9 mouse cellular contexts compared by ENCODE assay signal in genomic region chr15:81448463-81448862, GRCm38 (mm10). TPM values are rescaled to one million over a fixed set of nuclear protein-coding genes. Genes with fewer than 3 reads are reported as not detected.
A peak's percentile ranks its signal among the peaks of the same experiment; 100 is the strongest.
DNase-seq lines count a peak whose midpoint lies in the region; ATAC-seq and TF ChIP-seq lines count a peak whose summit lies in the region.
"Had no signal": no experiment of that assay in that cellular context is flagged by ENCODE, and none has a peak within 500 bp of the region (broad histone marks: within the 10 kb centered on the region; RNA-seq: fewer than 3 reads in every experiment).

No protein-coding gene starts in this region.

- no peak overlapping the region for H3K4me2 ChIP-seq in midbrain, embryonic 13.5 days (replicated peaks)
- H3K4me2 ChIP-seq: limb, embryonic 13.5 days had no signal

- peaks cover 31% of the 10 kb centered on the region for H3K36me3 ChIP-seq in midbrain, embryonic 13.5 days

- peak; percentile 65; the same call in 1 of the 2 replicates for ATAC-seq in midbrain, embryonic 13.5 days

- H3K9me3 ChIP-seq in midbrain, embryonic 13.5 days = no peaks in the 10 kb centered on the region
- H3K9me3 ChIP-seq: limb, embryonic 13.5 days had no signal

- DNase-seq in gastrocnemius, adult 18-20 months (ENCODE audit: low spot score) = peak; percentile 81
- DNase-seq in gastrocnemius, postnatal 25 days = no peak
- DNase-seq in NIH3T3 (ENCODE audit: low read depth) = peak; percentile 92
- DNase-seq in heart, postnatal 4 days = peak; percentile 75
- DNase-seq in left cerebral cortex, adult 11 months (ENCODE audit: low spot score) = peak; percentile 41
- peak; percentile 52 to 63 for DNase-seq in spleen, postnatal 10 days (ENCODE audit: low spot score in 2 of 2)

- H3K27me3 ChIP-seq in midbrain, embryonic 13.5 days = no peaks in the 10 kb centered on the region
- H3K27me3 ChIP-seq: limb, embryonic 13.5 days had no signal

- H3K4me3 ChIP-seq in cortical plate, adult 2 months (ENCODE audit: insufficient read depth, low read length) = no peak overlapping the region
- no peak overlapping the region for H3K4me3 ChIP-seq in midbrain, embryonic 13.5 days (replicated peaks)
- H3K4me3 ChIP-seq: limb, embryonic 13.5 days had no signal

- no peak overlapping the region for H3K27ac ChIP-seq in cortical plate, adult 2 months (ENCODE audit: insufficient read depth, low read length)
- H3K27ac ChIP-seq in midbrain, embryonic 13.5 days = peak overlapping the region; percentile 51; the same call in 1 of the 2 replicates
- H3K27ac ChIP-seq: limb, embryonic 13.5 days had no signal

- peak; percentile 66 for TF ChIP-seq CTCF in cortical plate, adult 2 months (IDR thresholded peaks at IDR 0.05; ENCODE audit: extremely low read depth, insufficient read depth, low read length)

- no peak for TF ChIP-seq POLR2A in cortical plate, adult 2 months (IDR thresholded peaks at IDR 0.05; ENCODE audit: extremely low read depth, insufficient read depth, low read length)

- H3K4me1 ChIP-seq in cortical plate, adult 2 months (ENCODE audit: control insufficient read depth, insufficient read depth, low read length) = no peaks in the 10 kb centered on the region
- peaks cover 4% of the 10 kb centered on the region; the same call in 1 of the 2 replicates for H3K4me1 ChIP-seq in midbrain, embryonic 13.5 days (replicated peaks)
- H3K4me1 ChIP-seq: limb, embryonic 13.5 days had no signal

- 46% methylated on average over 3 of the region's 3 CpGs for WGBS in midbrain, embryonic 13.5 days

- 0 out of 2 replicates have a peak overlapping the region, but pooled peaks have one; percentile 7 for H3K9ac ChIP-seq in midbrain, embryonic 13.5 days (replicated peaks)
- H3K9ac ChIP-seq: limb, embryonic 13.5 days had no signal

RNA-seq across cellular contexts. Expression of gene Rbx1, which starts 17.6 kb away (rescaled TPM):
- total RNA-seq in gastrocnemius, adult 18-20 months (2021) = 10 to 100 TPM; 84.9 to 99.4 TPM
- total RNA-seq in gastrocnemius, postnatal 25 days (2021) = 100 to 1,000 TPM in 1 of 2 experiments, 10 to 100 TPM in 1; 97.2 to 104 TPM
- polyA plus RNA-seq in cortical plate, adult 2 months (2012; rRNA removed) = 172 and 175 TPM in 2 replicates
- total RNA-seq in heart, postnatal 4 days (2021) = 100 to 1,000 TPM; 166 to 176 TPM
- polyA plus RNA-seq in midbrain, embryonic 13.5 days (2015; fragmentation: Nextera tagmentation; extraction: Ambion mirVana) = 511 and 563 TPM in 2 replicates

RNA-seq across cellular contexts. Expression of gene Dnajb7, which starts 40.4 kb away (rescaled TPM):
- total RNA-seq in gastrocnemius, adult 18-20 months (2021) = not detected
- total RNA-seq in gastrocnemius, postnatal 25 days (2021) = not detected
- not detected in 2 replicates for polyA plus RNA-seq in cortical plate, adult 2 months (2012; rRNA removed)
- total RNA-seq in heart, postnatal 4 days (2021) = not detected
- 1.7 and 2.4 TPM in 2 replicates for polyA plus RNA-seq in midbrain, embryonic 13.5 days (2015; fragmentation: Nextera tagmentation; extraction: Ambion mirVana)

RNA-seq across cellular contexts. Expression of gene Xpnpep3, which starts 48.5 kb away (rescaled TPM):
- 1 to 10 TPM; 6.5 to 6.6 TPM for total RNA-seq in gastrocnemius, adult 18-20 months (2021)
- 1 to 10 TPM; 6.5 to 6.7 TPM for total RNA-seq in gastrocnemius, postnatal 25 days (2021)
- 9.5 and 10.2 TPM in 2 replicates for polyA plus RNA-seq in cortical plate, adult 2 months (2012; rRNA removed)
- total RNA-seq in heart, postnatal 4 days (2021) = 10 to 100 TPM; 12.3 to 14.9 TPM
- polyA plus RNA-seq in midbrain, embryonic 13.5 days (2015; fragmentation: Nextera tagmentation; extraction: Ambion mirVana) = 9.8 TPM in 2 replicates

RNA-seq across cellular contexts. Expression of gene St13, which starts 48.6 kb away (rescaled TPM):
- total RNA-seq in gastrocnemius, adult 18-20 months (2021) = 100 to 1,000 TPM in 1 of 2 experiments, 10 to 100 TPM in 1; 98.2 to 126 TPM
- 10 to 100 TPM; 84.6 to 87.8 TPM for total RNA-seq in gastrocnemius, postnatal 25 days (2021)
- 72.9 and 78.3 TPM in 2 replicates for polyA plus RNA-seq in cortical plate, adult 2 months (2012; rRNA removed)
- total RNA-seq in heart, postnatal 4 days (2021) = 100 to 1,000 TPM; 101 to 109 TPM
- polyA plus RNA-seq in midbrain, embryonic 13.5 days (2015; fragmentation: Nextera tagmentation; extraction: Ambion mirVana) = 182 and 203 TPM in 2 replicates
